Mouse (Mus musculus): Measurements from ENCODE around the gene Mtmr10. TPM values are rescaled to one million over a fixed set of nuclear protein-coding genes. Genes with fewer than 3 reads are reported as not detected.

Mtmr10 gene
- polyA plus RNA-seq, 1 experiment from 2014 or later = 13.2 TPM

- 92% methylated on average over 3 of the region's 3 CpGs for WGBS
- no peaks in the 10 kb centered on the region for H3K9me3 ChIP-seq (replicated peaks; ENCODE audit: control insufficient read depth, low read length)
- no peak overlapping the region for H3K27ac ChIP-seq (replicated peaks; ENCODE audit: low read depth, low read length)
- H3K9ac ChIP-seq (replicated peaks; ENCODE audit: low read length) = no peak overlapping the region
- H3K4me3 ChIP-seq (ENCODE audit: low read depth, low read length) = no peak overlapping the region
- no peaks in the 10 kb centered on the region for H3K27me3 ChIP-seq (ENCODE audit: control insufficient read depth, insufficient read depth, low read length)
- H3K4me1 ChIP-seq (ENCODE audit: control insufficient read depth, insufficient read depth, low read length) = no peaks in the 10 kb centered on the region
- H3K36me3 ChIP-seq (replicated peaks; ENCODE audit: control insufficient read depth, insufficient read depth, low read depth, low read length) = no peaks in the 10 kb centered on the region
- no peak overlapping the region for H3K4me2 ChIP-seq (ENCODE audit: low read depth, low read length)
- DNase-seq (ENCODE audit: low spot score) = no peak
- ATAC-seq (replicated peaks; ENCODE audit: insufficient number of reproducible peaks, low FRiP score, low TSS enrichment, low read depth) = no peak
These were observed 43.9 kb downstream of the Mtmr10 start for GRCm38 (mm10) chr7:64331309-64331708.

- no peaks in the 10 kb centered on the region for H3K4me1 ChIP-seq (ENCODE audit: control insufficient read depth, insufficient read depth, low read length)
- DNase-seq (ENCODE audit: low spot score) (no peak), ATAC-seq (replicated peaks; ENCODE audit: insufficient number of reproducible peaks, low FRiP score, low TSS enrichment, low read depth) (no peak)
- H3K9ac ChIP-seq (replicated peaks; ENCODE audit: low read length) = no peak overlapping the region
- WGBS = 81% methylated on average over 1 of the region's 1 CpGs
- H3K4me2 ChIP-seq (ENCODE audit: low read depth, low read length) = no peak overlapping the region
- no peaks in the 10 kb centered on the region for H3K27me3 ChIP-seq (ENCODE audit: control insufficient read depth, insufficient read depth, low read length)
- no peak overlapping the region for H3K4me3 ChIP-seq (ENCODE audit: low read depth, low read length)
- no peak overlapping the region for H3K27ac ChIP-seq (replicated peaks; ENCODE audit: low read depth, low read length)
- no peaks in the 10 kb centered on the region for H3K9me3 ChIP-seq (replicated peaks; ENCODE audit: control insufficient read depth, low read length)
- no peaks in the 10 kb centered on the region for H3K36me3 ChIP-seq (replicated peaks; ENCODE audit: control insufficient read depth, insufficient read depth, low read depth, low read length)
These were observed 45.2 kb downstream of the Mtmr10 start for GRCm38 (mm10) chr7:64332686-64333085.

GRCm38 (mm10) chr7:64347813-64348212, 60.4 kb downstream of the Mtmr10 start:
- Histone ChIP-seq H3K36me3 (replicated peaks; ENCODE audit: control insufficient read depth, insufficient read depth, low read depth, low read length) (no peaks in the 10 kb centered on the region; the same call in 1 of the 2 replicates), H3K27me3 (ENCODE audit: control insufficient read depth, insufficient read depth, low read length) (no peaks in the 10 kb centered on the region), H3K4me3 (ENCODE audit: low read depth, low read length) (no peak overlapping the region), H3K4me2 (ENCODE audit: low read depth, low read length) (no peak overlapping the region), H3K9ac (replicated peaks; ENCODE audit: low read length) (no peak overlapping the region), H3K4me1 (ENCODE audit: control insufficient read depth, insufficient read depth, low read length) (no peaks in the 10 kb centered on the region), H3K9me3 (replicated peaks; ENCODE audit: control insufficient read depth, low read length) (no peaks in the 10 kb centered on the region), H3K27ac (replicated peaks; ENCODE audit: low read depth, low read length) (no peak overlapping the region)
- ATAC-seq (replicated peaks; ENCODE audit: insufficient number of reproducible peaks, low FRiP score, low TSS enrichment, low read depth) = no peak
- 91% methylated on average over 1 of the region's 1 CpGs for WGBS
- no peak for DNase-seq (ENCODE audit: low spot score)

- no peaks in the 10 kb centered on the region for H3K9me3 ChIP-seq (replicated peaks; ENCODE audit: control insufficient read depth, low read length)
- no peak overlapping the region for H3K27ac ChIP-seq (replicated peaks; ENCODE audit: low read depth, low read length)
- ATAC-seq (replicated peaks; ENCODE audit: insufficient number of reproducible peaks, low FRiP score, low TSS enrichment, low read depth) (no peak), DNase-seq (ENCODE audit: low spot score) (no peak)
- no peaks in the 10 kb centered on the region for H3K27me3 ChIP-seq (ENCODE audit: control insufficient read depth, insufficient read depth, low read length)
- no peaks in the 10 kb centered on the region for H3K4me1 ChIP-seq (ENCODE audit: control insufficient read depth, insufficient read depth, low read length)
- no peak overlapping the region for H3K4me3 ChIP-seq (ENCODE audit: low read depth, low read length)
- 92% methylated on average over 15 of the region's 15 CpGs for WGBS
- no peak overlapping the region for H3K9ac ChIP-seq (replicated peaks; ENCODE audit: low read length)
- no peak overlapping the region for H3K4me2 ChIP-seq (ENCODE audit: low read depth, low read length)
- no peaks in the 10 kb centered on the region; the same call in 1 of the 2 replicates for H3K36me3 ChIP-seq (replicated peaks; ENCODE audit: control insufficient read depth, insufficient read depth, low read depth, low read length)
These were observed 61.9 kb downstream of the Mtmr10 start for GRCm38 (mm10) chr7:64349147-64349861.

GRCm38 (mm10) chr7:64351087-64351486, 63.6 kb downstream of the Mtmr10 start:
- H3K27ac ChIP-seq (replicated peaks; ENCODE audit: low read depth, low read length) = no peak overlapping the region
- H3K4me2 ChIP-seq (ENCODE audit: low read depth, low read length) = no peak overlapping the region
- H3K9ac ChIP-seq (replicated peaks; ENCODE audit: low read length) = no peak overlapping the region
- no peaks in the 10 kb centered on the region for H3K9me3 ChIP-seq (replicated peaks; ENCODE audit: control insufficient read depth, low read length)
- no peak for ATAC-seq (replicated peaks; ENCODE audit: insufficient number of reproducible peaks, low FRiP score, low TSS enrichment, low read depth)
- no peak for DNase-seq (ENCODE audit: low spot score)
- no peaks in the 10 kb centered on the region for H3K4me1 ChIP-seq (ENCODE audit: control insufficient read depth, insufficient read depth, low read length)
- H3K27me3 ChIP-seq (ENCODE audit: control insufficient read depth, insufficient read depth, low read length) = no peaks in the 10 kb centered on the region
- no peaks in the 10 kb centered on the region; the same call in 1 of the 2 replicates for H3K36me3 ChIP-seq (replicated peaks; ENCODE audit: control insufficient read depth, insufficient read depth, low read depth, low read length)
- WGBS = 87% methylated on average over 4 of the region's 4 CpGs
- no peak overlapping the region for H3K4me3 ChIP-seq (ENCODE audit: low read depth, low read length)

- Histone ChIP-seq H3K4me3 (ENCODE audit: low read depth, low read length) (no peak overlapping the region), H3K27me3 (ENCODE audit: control insufficient read depth, insufficient read depth, low read length) (no peaks in the 10 kb centered on the region), H3K27ac (replicated peaks; ENCODE audit: low read depth, low read length) (no peak overlapping the region), H3K4me1 (ENCODE audit: control insufficient read depth, insufficient read depth, low read length) (no peaks in the 10 kb centered on the region), H3K9ac (replicated peaks; ENCODE audit: low read length) (no peak overlapping the region), H3K9me3 (replicated peaks; ENCODE audit: control insufficient read depth, low read length) (no peaks in the 10 kb centered on the region), H3K4me2 (ENCODE audit: low read depth, low read length) (no peak overlapping the region), H3K36me3 (replicated peaks; ENCODE audit: control insufficient read depth, insufficient read depth, low read depth, low read length) (no peaks in the 10 kb centered on the region; the same call in none of the 2 replicates)
- ATAC-seq (replicated peaks; ENCODE audit: insufficient number of reproducible peaks, low FRiP score, low TSS enrichment, low read depth) = no peak
- WGBS = 67% methylated on average over 14 of the region's 14 CpGs
- no peak for DNase-seq (ENCODE audit: low spot score)
These were observed 66.8 kb downstream of the Mtmr10 start for GRCm38 (mm10) chr7:64354206-64354605.

GRCm38 (mm10) chr7:64356661-64357060, 69.2 kb downstream of the Mtmr10 start:
- no peaks in the 10 kb centered on the region for H3K9me3 ChIP-seq (replicated peaks; ENCODE audit: control insufficient read depth, low read length)
- H3K4me3 ChIP-seq (ENCODE audit: low read depth, low read length) = no peak overlapping the region
- 88% methylated on average over 5 of the region's 5 CpGs for WGBS
- H3K4me2 ChIP-seq (ENCODE audit: low read depth, low read length) = no peak overlapping the region
- no peak overlapping the region for H3K9ac ChIP-seq (replicated peaks; ENCODE audit: low read length)
- H3K27ac ChIP-seq (replicated peaks; ENCODE audit: low read depth, low read length) = no peak overlapping the region
- no peak for ATAC-seq (replicated peaks; ENCODE audit: insufficient number of reproducible peaks, low FRiP score, low TSS enrichment, low read depth)
- no peaks in the 10 kb centered on the region; the same call in 1 of the 2 replicates for H3K4me1 ChIP-seq (ENCODE audit: control insufficient read depth, insufficient read depth, low read length)
- no peaks in the 10 kb centered on the region for H3K27me3 ChIP-seq (ENCODE audit: control insufficient read depth, insufficient read depth, low read length)
- H3K36me3 ChIP-seq (replicated peaks; ENCODE audit: control insufficient read depth, insufficient read depth, low read depth, low read length) = no peaks in the 10 kb centered on the region; the same call in 1 of the 2 replicates
- DNase-seq (ENCODE audit: low spot score) = no peak

GRCm38 (mm10) chr7:64357405-64357804, 70.0 kb downstream of the Mtmr10 start:
- ATAC-seq (replicated peaks; ENCODE audit: insufficient number of reproducible peaks, low FRiP score, low TSS enrichment, low read depth) (no peak), DNase-seq (ENCODE audit: low spot score) (no peak)
- Histone ChIP-seq H3K4me2 (ENCODE audit: low read depth, low read length) (no peak overlapping the region), H3K9ac (replicated peaks; ENCODE audit: low read length) (no peak overlapping the region), H3K27me3 (ENCODE audit: control insufficient read depth, insufficient read depth, low read length) (no peaks in the 10 kb centered on the region), H3K4me3 (ENCODE audit: low read depth, low read length) (no peak overlapping the region), H3K27ac (replicated peaks; ENCODE audit: low read depth, low read length) (no peak overlapping the region), H3K9me3 (replicated peaks; ENCODE audit: control insufficient read depth, low read length) (no peaks in the 10 kb centered on the region), H3K36me3 (replicated peaks; ENCODE audit: control insufficient read depth, insufficient read depth, low read depth, low read length) (no peaks in the 10 kb centered on the region; the same call in 1 of the 2 replicates), H3K4me1 (ENCODE audit: control insufficient read depth, insufficient read depth, low read length) (no peaks in the 10 kb centered on the region; the same call in 1 of the 2 replicates)
- 85% methylated on average over 9 of the region's 9 CpGs for WGBS
